Mouse (Mus musculus): ENCODE results near the gene Tigit.

The Tigit gene

DNA sequence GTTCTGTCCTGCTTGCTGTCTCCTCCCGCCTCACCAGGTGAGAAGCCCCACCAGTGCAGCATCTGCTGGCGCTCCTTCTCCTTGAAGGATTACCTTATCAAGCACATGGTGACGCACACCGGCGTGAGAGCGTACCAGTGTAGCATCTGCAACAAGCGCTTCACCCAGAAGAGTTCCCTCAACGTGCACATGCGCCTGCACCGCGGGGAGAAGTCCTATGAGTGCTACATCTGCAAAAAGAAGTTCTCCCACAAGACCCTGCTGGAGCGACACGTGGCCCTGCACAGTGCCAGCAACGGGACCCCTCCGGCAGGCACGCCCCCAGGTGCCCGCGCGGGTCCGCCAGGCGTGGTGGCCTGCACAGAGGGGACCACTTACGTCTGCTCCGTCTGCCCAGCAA is 45.7 kb downstream of the Tigit start:
- no peak for DNase-seq (ENCODE audit: low spot score)

DNA sequence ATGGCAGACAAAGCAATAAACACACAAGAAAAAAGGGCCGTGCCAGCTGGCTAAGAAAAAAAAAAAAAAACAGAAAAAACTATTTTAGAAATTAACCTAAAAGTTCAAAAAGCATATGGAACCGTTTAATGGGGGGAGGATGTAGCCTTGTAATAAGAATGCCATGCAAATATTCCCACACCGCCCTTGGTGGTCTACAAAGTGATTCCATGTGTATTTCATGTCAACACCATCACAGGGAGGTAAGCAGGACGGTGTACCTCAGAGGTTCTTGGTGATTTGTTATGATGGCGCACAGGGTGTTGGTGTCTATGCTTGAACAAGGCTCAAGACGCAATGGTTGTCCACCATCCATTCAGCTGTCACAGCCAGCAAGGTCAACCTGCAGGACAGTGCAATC is 46.6 kb downstream of the Tigit start:
- DNase-seq (ENCODE audit: low spot score): no peak

DNA sequence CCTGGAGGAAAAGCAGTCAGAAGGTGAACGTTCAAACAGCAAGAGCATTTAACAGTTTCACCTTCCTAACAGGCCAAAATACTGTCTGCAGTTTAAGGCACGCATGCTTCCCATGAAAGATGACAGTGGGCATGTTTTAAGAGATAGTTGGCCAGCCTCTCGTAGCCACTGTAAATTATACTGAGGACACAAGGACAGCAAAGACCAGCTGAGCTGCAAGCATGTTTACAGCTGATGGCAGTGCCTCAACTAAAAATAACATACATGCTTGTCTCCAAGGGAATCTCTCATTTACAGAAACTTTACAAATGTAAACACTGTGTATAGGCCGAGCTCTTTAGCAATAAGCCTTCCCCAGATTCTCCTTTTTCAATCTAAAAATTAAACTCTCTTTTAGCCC is 47.6 kb downstream of the Tigit start:
- DNase-seq (ENCODE audit: low spot score): no peak

DNA sequence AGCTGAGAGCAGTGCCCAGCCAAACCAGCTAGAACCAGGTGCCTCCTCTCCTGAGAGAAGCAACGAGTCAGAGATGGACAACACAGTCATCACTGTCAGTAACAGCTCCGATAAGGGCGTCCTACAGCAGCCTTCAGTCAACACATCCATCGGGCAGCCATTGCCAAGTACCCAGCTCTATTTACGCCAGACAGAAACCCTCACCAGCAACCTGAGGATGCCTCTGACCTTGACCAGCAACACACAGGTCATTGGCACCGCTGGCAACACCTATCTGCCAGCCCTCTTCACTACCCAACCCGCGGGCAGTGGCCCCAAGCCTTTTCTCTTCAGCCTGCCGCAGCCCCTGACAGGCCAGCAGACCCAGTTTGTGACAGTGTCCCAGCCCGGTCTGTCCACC is 53.6 kb downstream of the Tigit start:
- no peak for DNase-seq (ENCODE audit: low spot score)

DNA sequence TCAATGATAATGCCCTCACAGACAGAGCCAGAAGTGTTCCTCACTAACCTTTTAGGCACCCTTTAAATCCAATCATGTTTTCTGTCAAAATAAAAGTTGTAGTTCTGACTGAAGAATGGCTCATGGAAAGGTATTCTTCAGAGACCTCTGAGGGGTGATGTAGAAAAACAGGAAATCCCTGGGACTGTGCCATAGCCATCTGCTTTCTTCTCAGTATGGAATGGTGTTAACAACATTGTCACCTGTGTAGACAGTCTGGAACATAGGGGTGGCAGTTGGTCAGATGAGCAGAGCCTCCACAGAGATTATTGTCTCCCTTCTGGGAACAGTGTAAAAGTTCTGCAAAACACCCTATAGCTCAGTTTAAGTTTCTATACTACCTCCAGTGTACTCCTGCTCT is 55.9 kb downstream of the Tigit start:
- DNase-seq (ENCODE audit: low spot score): no peak

DNA sequence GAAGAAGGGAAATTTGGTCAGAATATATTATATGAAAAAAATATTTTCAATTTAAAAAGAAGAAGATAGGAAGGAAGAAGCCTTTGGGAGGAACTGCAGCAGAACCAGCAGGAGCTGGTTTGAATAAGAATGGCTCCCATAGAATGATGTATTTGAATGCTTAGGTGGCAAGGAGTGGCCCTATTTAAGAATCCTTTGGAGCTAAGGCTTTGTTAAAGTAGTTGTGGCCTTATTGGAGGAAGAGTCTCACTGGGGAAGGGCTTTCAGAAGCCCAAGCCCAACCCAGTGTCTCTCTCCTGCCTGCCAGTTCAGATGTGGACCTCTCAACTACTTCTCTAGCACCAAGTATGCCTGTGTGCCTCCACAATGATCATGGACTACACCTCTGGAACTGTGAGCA is 56.9 kb downstream of the Tigit start:
- no peak for DNase-seq (ENCODE audit: low spot score)

DNA sequence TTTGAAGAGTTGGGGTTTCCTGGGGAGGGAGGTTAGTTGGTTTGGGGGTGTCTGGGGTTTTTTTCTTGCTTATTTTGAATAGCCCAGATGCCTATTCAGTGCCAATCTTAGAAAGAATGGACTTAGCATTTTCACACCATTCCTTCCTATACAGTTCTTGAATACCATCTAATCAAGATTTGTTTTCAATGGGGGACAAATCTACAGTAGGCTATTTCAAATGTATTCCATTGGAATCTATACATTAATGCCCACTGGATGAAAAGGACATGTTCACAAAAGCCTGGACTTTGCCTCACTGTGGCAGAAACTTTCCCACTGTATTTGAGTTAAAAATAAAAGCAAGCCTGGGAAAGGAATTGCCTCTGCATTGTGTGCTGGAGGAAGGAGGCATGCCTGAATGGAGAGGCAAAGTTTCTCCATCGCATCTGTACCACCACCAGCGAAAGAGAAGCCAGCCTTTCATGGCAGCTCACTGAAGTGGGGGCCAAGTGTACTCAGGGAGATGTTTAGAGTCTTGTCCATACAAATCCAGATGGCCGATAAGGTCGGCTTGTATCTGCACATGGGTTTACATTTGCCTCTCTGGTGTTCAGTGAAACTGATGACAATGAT is 59.4 kb downstream of the Tigit start:
- DNase-seq (ENCODE audit: low spot score): no peak

DNA sequence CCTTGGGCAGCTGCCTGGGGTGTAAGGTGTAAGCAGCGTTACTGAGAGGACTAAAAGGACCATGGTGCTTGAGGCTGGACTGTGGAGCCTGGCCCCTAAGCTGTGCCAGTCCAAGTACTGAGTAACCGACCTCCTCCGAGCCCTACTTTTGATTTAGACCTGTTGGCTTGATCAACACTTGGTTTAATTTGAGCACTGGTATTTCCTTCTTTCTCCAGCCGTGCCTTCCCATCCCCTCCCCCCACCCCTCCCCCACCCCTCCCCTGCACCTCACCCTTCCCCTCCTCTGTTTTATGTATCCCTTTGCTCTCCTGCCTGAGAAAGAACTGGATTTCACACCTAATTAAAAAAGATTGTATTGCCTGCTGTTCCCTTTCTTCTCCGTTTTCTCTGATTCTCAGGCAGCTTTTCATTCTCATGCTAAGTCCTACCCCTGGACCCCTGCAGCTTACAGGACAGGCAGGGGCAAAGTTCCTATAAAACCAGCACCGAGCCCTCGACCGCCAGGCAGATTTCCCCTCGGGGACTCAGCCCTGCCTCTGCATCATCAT is 60.3 kb downstream of the Tigit start:
- no peak for DNase-seq (ENCODE audit: low spot score)

DNA sequence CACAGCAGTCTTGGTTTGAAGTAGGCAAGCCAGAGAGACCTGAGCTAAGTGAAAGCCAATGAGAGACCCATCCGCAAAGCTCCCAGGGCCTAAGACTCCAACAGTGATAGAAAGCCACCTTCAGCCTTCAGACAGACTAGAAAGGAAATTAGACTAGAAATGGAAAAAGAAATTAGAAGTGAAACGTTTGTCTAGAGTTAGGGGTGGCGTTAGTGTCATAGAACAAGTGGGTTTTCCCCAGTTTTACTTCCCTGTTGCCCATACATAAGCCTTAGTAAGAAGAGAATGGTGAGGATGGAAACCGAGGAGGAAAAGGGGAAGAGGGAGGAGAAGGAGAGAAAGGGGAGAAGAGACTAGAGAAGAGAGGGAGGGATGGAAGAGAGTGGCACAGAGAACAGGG is 61.4 kb downstream of the Tigit start:
- DNase-seq (ENCODE audit: low spot score): no peak

DNA sequence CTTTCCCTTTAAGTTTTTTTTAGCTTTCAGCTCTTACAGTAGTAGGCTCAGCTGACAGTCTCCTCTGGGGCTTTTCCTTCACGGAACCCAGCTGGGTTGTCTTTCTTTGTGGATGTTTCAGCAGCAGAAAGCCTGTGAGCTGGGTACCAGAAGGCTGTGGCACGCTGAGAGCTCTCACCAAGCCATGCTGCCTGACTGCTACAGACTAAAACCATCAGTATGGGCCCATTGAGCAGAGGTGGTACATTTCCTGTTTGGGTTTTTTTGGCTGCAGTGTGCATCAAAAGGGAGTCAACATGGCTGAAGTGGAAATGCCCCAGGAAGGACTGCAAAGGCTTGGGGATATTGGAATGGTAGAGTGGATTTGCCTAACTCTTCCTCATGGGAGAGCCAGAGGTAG is 64.2 kb downstream of the Tigit start:
- no peak for DNase-seq (ENCODE audit: low spot score)

Measured in lung, postnatal 25 days (tissue).